8 mouse cellular contexts compared by ENCODE assay signal in genomic region chr10:126987183-126988118, GRCm38 (mm10). TPM values are rescaled to one million over a fixed set of nuclear protein-coding genes. Genes with fewer than 3 reads are reported as not detected.
DNase-seq lines count a peak whose midpoint lies in the region; ATAC-seq and TF ChIP-seq lines count a peak whose summit lies in the region.

No protein-coding gene starts in this region.

- ATAC-seq in heart, embryonic 13.5 days (ENCODE audit: extremely low read depth, insufficient number of reproducible peaks, low FRiP score, low TSS enrichment): no peak
- ATAC-seq in limb, embryonic 13.5 days (ENCODE audit: low FRiP score, low read depth): no peak

- H3K9ac ChIP-seq in heart, embryonic 13.5 days: peak overlapping the region; percentile 69
- no peak overlapping the region for H3K9ac ChIP-seq in ES-Bruce4 (ENCODE audit: low read depth, poor library complexity, severe bottlenecking)
- peak overlapping the region; percentile 58 for H3K9ac ChIP-seq in limb, embryonic 13.5 days

- H3K4me1 ChIP-seq in heart, embryonic 13.5 days: peaks cover 92% of the 10 kb centered on the region
- H3K4me1 ChIP-seq in ES-Bruce4 (ENCODE audit: control insufficient read depth, insufficient read depth, low read length): peaks cover 27% of the 10 kb centered on the region
- H3K4me1 ChIP-seq in brown adipose tissue, adult 24 weeks (ENCODE audit: control insufficient read depth, insufficient read depth, insufficient read length, low read length): peaks cover 66% of the 10 kb centered on the region
- peaks cover 91% of the 10 kb centered on the region for H3K4me1 ChIP-seq in limb, embryonic 13.5 days

- H3K27ac ChIP-seq in heart, embryonic 13.5 days (replicated peaks): peak overlapping the region; percentile 100
- H3K27ac ChIP-seq in ES-Bruce4 (ENCODE audit: insufficient read depth, low read length): peak overlapping the region; percentile 1
- peak overlapping the region; percentile 84 for H3K27ac ChIP-seq in brown adipose tissue, adult 24 weeks (replicated peaks; ENCODE audit: low read depth, low read length)
- H3K27ac ChIP-seq in limb, embryonic 13.5 days: peak overlapping the region; percentile 90

- H3K9me3 ChIP-seq in heart, embryonic 13.5 days: no peaks in the 10 kb centered on the region
- H3K9me3 ChIP-seq in ES-Bruce4 (replicated peaks; ENCODE audit: control insufficient read depth, insufficient read depth, low read length, poor library complexity, severe bottlenecking): no peaks in the 10 kb centered on the region
- H3K9me3 ChIP-seq in limb, embryonic 13.5 days: no peaks in the 10 kb centered on the region

- no peaks in the 10 kb centered on the region for H3K27me3 ChIP-seq in heart, embryonic 13.5 days (replicated peaks)
- H3K27me3 ChIP-seq in ES-Bruce4 (ENCODE audit: control insufficient read depth, insufficient read depth, low read length, poor library complexity, severe bottlenecking): no peaks in the 10 kb centered on the region
- no peaks in the 10 kb centered on the region for H3K27me3 ChIP-seq in limb, embryonic 13.5 days

- no peak for TF ChIP-seq CTCF in ES-Bruce4 (IDR thresholded peaks at IDR 0.05; ENCODE audit: low read depth, low read length)

- peak; percentile 73 for TF ChIP-seq EP300 in ES-Bruce4 (IDR thresholded peaks at IDR 0.05; ENCODE audit: insufficient read depth, low read depth, low read length)

- 49% methylated on average over 8 of the region's 8 CpGs for WGBS in heart, embryonic 13.5 days
- 48% methylated on average over 8 of the region's 8 CpGs for WGBS in limb, embryonic 13.5 days

- H3K4me3 ChIP-seq in heart, embryonic 13.5 days: peak overlapping the region; percentile 17
- H3K4me3 ChIP-seq in ES-Bruce4 (ENCODE audit: low read depth, low read length): no peak overlapping the region
- H3K4me3 ChIP-seq in brown adipose tissue, adult 24 weeks (ENCODE audit: insufficient read depth, low read depth, low read length): peak overlapping the region; percentile 32
- no peak overlapping the region for H3K4me3 ChIP-seq in limb, embryonic 13.5 days

- DNase-seq in heart, postnatal 4 days: no peak
- DNase-seq in embryo, embryonic 9.5 days (ENCODE audit: extremely low spot score): no peak
- no peak for DNase-seq in layer of hippocampus, postnatal 10 days (ENCODE audit: low spot score in 2 of 2)
- DNase-seq in layer of hippocampus, adult 11-12 months (ENCODE audit: low spot score): no peak

- no peak for TF ChIP-seq POLR2A in ES-Bruce4 (IDR thresholded peaks at IDR 0.05; ENCODE audit: insufficient read depth, low read length)

- peaks cover 14% of the 10 kb centered on the region for H3K36me3 ChIP-seq in heart, embryonic 13.5 days
- peaks cover 3% of the 10 kb centered on the region; the same call in 1 of the 2 replicates for H3K36me3 ChIP-seq in ES-Bruce4 (ENCODE audit: control insufficient read depth, insufficient read depth, low read length, poor library complexity, severe bottlenecking)
- H3K36me3 ChIP-seq in limb, embryonic 13.5 days: peaks cover 38% of the 10 kb centered on the region

- peak overlapping the region; percentile 54 for H3K4me2 ChIP-seq in heart, embryonic 13.5 days
- H3K4me2 ChIP-seq in limb, embryonic 13.5 days (replicated peaks): peak overlapping the region; percentile 50

RNA-seq across cellular contexts. Expression of gene Ctdsp2, which starts 8.9 kb away (rescaled TPM):
- polyA plus RNA-seq in heart, embryonic 13.5 days (2015; fragmentation: Nextera tagmentation; extraction: Ambion mirVana): 37.1 and 39.6 TPM in 2 replicates
- total RNA-seq in heart, postnatal 4 days (2021): 100 to 1,000 TPM; 132 to 136 TPM
- 60.9 and 62.0 TPM in 2 replicates for polyA plus RNA-seq in ES-Bruce4 (2011; ENCODE audit: insufficient read depth, insufficient read length, low read depth, missing spikeins)
- 42.7 and 48.6 TPM in 2 replicates for polyA plus RNA-seq in brown adipose tissue, adult 24 weeks (2012; ENCODE audit: insufficient read depth, insufficient read length, missing spikeins)
- polyA plus RNA-seq in limb, embryonic 13.5 days (2015; fragmentation: Nextera tagmentation; extraction: Ambion mirVana): 78.2 and 78.9 TPM in 2 replicates
- total RNA-seq in layer of hippocampus, postnatal 10 days (2021): 10 to 100 TPM; 78.9 to 88.9 TPM

RNA-seq across cellular contexts. Expression of gene Avil, which starts 13.1 kb away (rescaled TPM):
- polyA plus RNA-seq in heart, embryonic 13.5 days (2015; fragmentation: Nextera tagmentation; extraction: Ambion mirVana): 0.17 and 0.21 TPM in 2 replicates
- under 1 TPM; 0.10 to 0.23 TPM for total RNA-seq in heart, postnatal 4 days (2021)
- polyA plus RNA-seq in ES-Bruce4 (2011; ENCODE audit: insufficient read depth, insufficient read length, low read depth, missing spikeins): 0.19 and 0.78 TPM in 2 replicates
- not detected in 2 replicates for polyA plus RNA-seq in brown adipose tissue, adult 24 weeks (2012; ENCODE audit: insufficient read depth, insufficient read length, missing spikeins)
- 0.32 and 0.56 TPM in 2 replicates for polyA plus RNA-seq in limb, embryonic 13.5 days (2015; fragmentation: Nextera tagmentation; extraction: Ambion mirVana)
- total RNA-seq in layer of hippocampus, postnatal 10 days (2021): under 1 TPM; 0.11 to 0.18 TPM

RNA-seq across cellular contexts. Expression of gene Tsfm, which starts 43.2 kb away (rescaled TPM):
- polyA plus RNA-seq in heart, embryonic 13.5 days (2015; fragmentation: Nextera tagmentation; extraction: Ambion mirVana): 86.6 and 92.5 TPM in 2 replicates
- total RNA-seq in heart, postnatal 4 days (2021): 10 to 100 TPM; 65.1 to 68.0 TPM
- 40.6 and 47.9 TPM in 2 replicates for polyA plus RNA-seq in ES-Bruce4 (2011; ENCODE audit: insufficient read depth, insufficient read length, low read depth, missing spikeins)
- 67.3 and 73.2 TPM in 2 replicates for polyA plus RNA-seq in brown adipose tissue, adult 24 weeks (2012; ENCODE audit: insufficient read depth, insufficient read length, missing spikeins)
- polyA plus RNA-seq in limb, embryonic 13.5 days (2015; fragmentation: Nextera tagmentation; extraction: Ambion mirVana): 80.8 and 81.1 TPM in 2 replicates
- total RNA-seq in layer of hippocampus, postnatal 10 days (2021): 10 to 100 TPM; 31.4 to 36.3 TPM

RNA-seq across cellular contexts. Expression of gene Mettl1, which starts 53.8 kb away (rescaled TPM):
- polyA plus RNA-seq in heart, embryonic 13.5 days (2015; fragmentation: Nextera tagmentation; extraction: Ambion mirVana): 36.3 and 41.7 TPM in 2 replicates
- total RNA-seq in heart, postnatal 4 days (2021): 10 to 100 TPM; 11.5 TPM
- polyA plus RNA-seq in ES-Bruce4 (2011; ENCODE audit: insufficient read depth, insufficient read length, low read depth, missing spikeins): 20.2 and 22.8 TPM in 2 replicates
- 6.0 and 10.4 TPM in 2 replicates for polyA plus RNA-seq in brown adipose tissue, adult 24 weeks (2012; ENCODE audit: insufficient read depth, insufficient read length, missing spikeins)
- 65.5 and 66.9 TPM in 2 replicates for polyA plus RNA-seq in limb, embryonic 13.5 days (2015; fragmentation: Nextera tagmentation; extraction: Ambion mirVana)
- 10 to 100 TPM; 12.6 to 14.0 TPM for total RNA-seq in layer of hippocampus, postnatal 10 days (2021)

RNA-seq across cellular contexts. Expression of gene Eef1akmt3, which starts 53.9 kb away (rescaled TPM):
- 0.33 and 0.34 TPM in 2 replicates for polyA plus RNA-seq in heart, embryonic 13.5 days (2015; fragmentation: Nextera tagmentation; extraction: Ambion mirVana)
- under 1 TPM; 0.18 to 0.29 TPM for total RNA-seq in heart, postnatal 4 days (2021)
- 0.41 and 0.51 TPM in 2 replicates for polyA plus RNA-seq in ES-Bruce4 (2011; ENCODE audit: insufficient read depth, insufficient read length, low read depth, missing spikeins)
- not detected in 2 replicates for polyA plus RNA-seq in brown adipose tissue, adult 24 weeks (2012; ENCODE audit: insufficient read depth, insufficient read length, missing spikeins)
- polyA plus RNA-seq in limb, embryonic 13.5 days (2015; fragmentation: Nextera tagmentation; extraction: Ambion mirVana): 1.0 and 1.1 TPM in 2 replicates
- under 1 TPM; 0.27 to 0.34 TPM for total RNA-seq in layer of hippocampus, postnatal 10 days (2021)

Comparison
In these comparisons a context has a peak if more than half of its experiments do, and no peak if none do; other contexts are left out.
1. H3K27ac ChIP-seq: peak in every context shown above with its lines; median percentile 100 in heart, embryonic 13.5 days; 90 in limb, embryonic 13.5 days; 84 in brown adipose tissue, adult 24 weeks; 1 in ES-Bruce4.
2. H3K4me3 ChIP-seq: peak in heart, embryonic 13.5 days (single experiment) and brown adipose tissue, adult 24 weeks (single experiment); none in ES-Bruce4 (single experiment) and limb, embryonic 13.5 days (single experiment).